Mouse (Mus musculus): ENCODE measurements at regions not wholly inside any gene's neighbourhood (a gene's known extent, or its start where the extent isn't known, plus 50 kb on each side); places are given as distances from the start of the nearest gene placed in this dataset.

DNA sequence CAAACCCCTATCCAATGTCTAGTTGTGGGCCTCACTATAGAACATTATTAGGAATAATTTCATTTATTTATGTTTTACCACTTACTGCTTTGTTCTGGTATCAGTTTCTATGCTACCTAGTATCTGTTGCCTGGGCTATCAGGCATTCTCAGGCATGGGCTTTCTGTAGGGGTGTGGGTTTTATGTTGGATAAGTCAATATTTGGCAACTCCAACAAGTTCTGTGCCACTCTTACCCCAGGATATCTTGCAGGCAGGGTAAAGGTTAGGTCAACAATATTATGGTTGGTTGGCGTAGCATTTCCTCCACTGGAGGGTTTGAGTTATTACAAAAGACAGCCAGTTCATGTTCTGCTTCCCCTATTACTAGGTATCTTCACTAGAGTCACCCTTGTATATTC is 65.8 kb downstream of the Smim10l1 start:
- Histone ChIP-seq H3K27me3 (ENCODE audit: control insufficient read depth, insufficient read depth, low read length, poor library complexity, severe bottlenecking) (no peaks in the 10 kb centered on the region), H3K4me3 (ENCODE audit: low read depth, low read length) (no peak overlapping the region), H3K27ac (ENCODE audit: insufficient read depth, low read length) (no peak overlapping the region), H3K36me3 (ENCODE audit: control insufficient read depth, insufficient read depth, low read length, poor library complexity, severe bottlenecking) (no peaks in the 10 kb centered on the region), H3K9me3 (replicated peaks; ENCODE audit: control insufficient read depth, insufficient read depth, low read length, poor library complexity, severe bottlenecking) (no peaks in the 10 kb centered on the region), H3K9ac (ENCODE audit: low read depth, poor library complexity, severe bottlenecking) (no peak overlapping the region), H3K4me1 (ENCODE audit: control insufficient read depth, insufficient read depth, low read length) (no peaks in the 10 kb centered on the region)
- TF ChIP-seq CTCF (IDR thresholded peaks at IDR 0.05; ENCODE audit: low read depth, low read length) (no peak), POLR2A (IDR thresholded peaks at IDR 0.05; ENCODE audit: insufficient read depth, low read length) (no peak), EP300 (IDR thresholded peaks at IDR 0.05; ENCODE audit: insufficient read depth, low read depth, low read length) (no peak)

DNA sequence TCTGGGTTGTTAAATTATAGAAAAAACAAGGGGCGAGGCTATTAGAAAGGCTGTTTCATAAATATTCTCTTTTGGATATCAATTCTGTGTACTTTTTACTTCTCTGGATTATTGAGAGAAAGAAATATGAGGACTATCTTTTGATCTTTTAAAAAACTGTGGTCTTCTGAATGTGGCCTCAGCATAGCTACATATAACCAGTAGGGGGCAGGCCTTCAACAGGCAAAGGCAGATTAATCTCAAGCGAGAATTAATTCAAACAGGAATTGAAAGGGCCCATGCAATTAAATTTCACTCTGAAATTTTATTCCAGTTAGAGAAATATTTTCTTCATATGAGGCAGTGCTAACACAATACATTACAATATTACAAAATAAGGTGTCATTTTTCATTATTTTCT is 66.6 kb downstream of the Smim10l1 start:
- TF ChIP-seq EP300 (IDR thresholded peaks at IDR 0.05; ENCODE audit: insufficient read depth, low read depth, low read length): no peak
- no peak overlapping the region for H3K27ac ChIP-seq (ENCODE audit: insufficient read depth, low read length)
- no peaks in the 10 kb centered on the region for H3K27me3 ChIP-seq (ENCODE audit: control insufficient read depth, insufficient read depth, low read length, poor library complexity, severe bottlenecking)
- H3K36me3 ChIP-seq (ENCODE audit: control insufficient read depth, insufficient read depth, low read length, poor library complexity, severe bottlenecking): no peaks in the 10 kb centered on the region
- H3K4me3 ChIP-seq (ENCODE audit: low read depth, low read length): no peak overlapping the region
- no peak overlapping the region for H3K9ac ChIP-seq (ENCODE audit: low read depth, poor library complexity, severe bottlenecking)
- no peaks in the 10 kb centered on the region for H3K9me3 ChIP-seq (replicated peaks; ENCODE audit: control insufficient read depth, insufficient read depth, low read length, poor library complexity, severe bottlenecking)
- no peaks in the 10 kb centered on the region for H3K4me1 ChIP-seq (ENCODE audit: control insufficient read depth, insufficient read depth, low read length)

DNA sequence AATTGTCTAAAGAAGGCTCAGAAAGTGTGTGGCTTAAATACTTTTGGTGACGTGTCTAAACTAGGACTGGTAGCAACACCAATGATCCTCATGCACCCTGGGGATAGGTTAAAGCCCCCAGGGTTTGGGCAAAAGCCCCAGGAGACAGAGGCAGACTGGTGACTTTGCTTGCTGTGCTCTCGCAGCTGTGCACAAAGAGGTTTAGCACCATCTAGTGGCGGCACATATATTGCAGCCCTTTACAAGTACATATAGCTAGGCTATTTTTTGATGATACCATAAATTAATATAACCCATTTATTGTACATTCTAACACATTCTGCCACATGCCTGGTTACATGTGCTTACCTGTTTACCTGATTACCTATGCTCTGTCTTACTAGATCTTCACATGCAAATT is 85.8 kb upstream of the 5530400C23Rik start:
- Histone ChIP-seq H3K27ac (ENCODE audit: insufficient read depth, low read length) (no peak overlapping the region), H3K36me3 (ENCODE audit: control insufficient read depth, insufficient read depth, low read length, poor library complexity, severe bottlenecking) (no peaks in the 10 kb centered on the region), H3K4me1 (ENCODE audit: control insufficient read depth, insufficient read depth, low read length) (no peaks in the 10 kb centered on the region), H3K27me3 (ENCODE audit: control insufficient read depth, insufficient read depth, low read length, poor library complexity, severe bottlenecking) (no peaks in the 10 kb centered on the region), H3K9ac (ENCODE audit: low read depth, poor library complexity, severe bottlenecking) (no peak overlapping the region), H3K9me3 (replicated peaks; ENCODE audit: control insufficient read depth, insufficient read depth, low read length, poor library complexity, severe bottlenecking) (no peaks in the 10 kb centered on the region), H3K4me3 (ENCODE audit: low read depth, low read length) (no peak overlapping the region)
- TF ChIP-seq CTCF (IDR thresholded peaks at IDR 0.05; ENCODE audit: low read depth, low read length) (peak; percentile 44), POLR2A (IDR thresholded peaks at IDR 0.05; ENCODE audit: insufficient read depth, low read length) (no peak)

Data from ES-Bruce4 (cell line).